Mouse (Mus musculus) lung, adult 2 months (tissue): Measurements from ENCODE around the gene Gm10340. TPM values are rescaled to one million over a fixed set of nuclear protein-coding genes. Genes with fewer than 3 reads are reported as not detected.
A peak's percentile ranks its signal among the peaks of the same experiment; 100 is the strongest.
"Not testable (repeated sequence)": the region's sequence is repeated elsewhere in the genome, so short reads cannot be mapped to it uniquely, and the experiment has no call there.

Experiments
- DNase-seq: peaks from one replicate; pipeline ENCODE4 v3.0.0; 2022
- H3K4me1 ChIP-seq: fragments of 200-500 bp; 2 replicates; pipeline ENCODE4 v1.6.1; 2011; ENCODE audit warnings: low read length; ENCODE audit not compliant: control insufficient read depth, insufficient read depth
- H3K4me3 ChIP-seq: fragments of 200-500 bp; replicated peaks from 2 replicates; pipeline ENCODE3; 2011; ENCODE audit warnings: low read depth, mild to moderate bottlenecking, control low read depth, low read length; ENCODE audit errors: extremely low read depth
- WGBS: fragments of 180-500 bp; shearing (Covaris S2); methylation state at CpG from one replicate; pipeline ENCODE4 v1.1.7; 2018; 5-methylcytosine and 5-hydroxymethylcytosine counted together
- polyA plus RNA-seq: library from polyadenylated mRNA; depleted of rRNA; stranded (reverse); fragments of >200 nt; gene quantifications from 2 replicates; pipeline ENCODE4 v1.2.3, GENCODE M21; 2012; rRNA removed

The Gm10340 gene
- polyA plus RNA-seq: 0.08 and 0.43 TPM in 2 replicates

GRCm38 (mm10) chr14:3133697-3134096 is at the start of gene Gm10340:
Gene Gm10340, plus strand, starts transcription at chr14:3133997.
- not testable (repeated sequence) for DNase-seq, H3K4me3 ChIP-seq, H3K4me1 ChIP-seq
- 78% methylated on average over 2 of the region's 3 CpGs for WGBS

GRCm38 (mm10) chr14:3116051-3116450 is 17.7 kb upstream of the Gm10340 start:
- DNase-seq: peak; percentile 6
- not testable (repeated sequence) for H3K4me1 ChIP-seq, H3K4me3 ChIP-seq
- WGBS: 93% methylated on average over 25 of the region's 25 CpGs

GRCm38 (mm10) chr14:3187955-3188354 is 54.2 kb downstream of the Gm10340 start, which contains the start of gene Gm5795:
Gene Gm5795, plus strand, starts transcription at chr14:3188255.
- H3K4me1 ChIP-seq, H3K4me3 ChIP-seq, DNase-seq: not testable (repeated sequence)
- no CpG with 5 or more reads among the region's 2 CpGs for WGBS

Other genes with a start within 250 kb of the Gm10340 start
- not detected in 2 replicates for gene Gm2888, start 104.0 kb upstream of the Gm10340 start, polyA plus RNA-seq
- gene Gm2897, start 84.7 kb upstream of the Gm10340 start, polyA plus RNA-seq: 0.08 TPM in 1 of 2 replicates, not detected in the other
- not detected in 2 replicates for gene Gm5795, start 54.3 kb downstream of the Gm10340 start, polyA plus RNA-seq
- 0.09 and 0.10 TPM in 2 replicates for gene D830030K20Rik, start 74.5 kb downstream of the Gm10340 start, polyA plus RNA-seq
- gene Gm2956, start 198.6 kb downstream of the Gm10340 start, polyA plus RNA-seq: not detected in 2 replicates